Mouse (Mus musculus) stomach, postnatal 0 days (tissue): Measurements from ENCODE around the gene Trpv2.

Experiments
- CTCF ChIP-seq: IDR thresholded peaks from 2 replicates; pipeline ENCODE4 v1.5.1; 2016; ENCODE audit warnings: antibody characterized with exemption, low read depth, mild to moderate bottlenecking, moderate library complexity
- EP300 ChIP-seq: optimal IDR thresholded peaks from 2 replicates; pipeline ENCODE3; 2016; ENCODE audit warnings: antibody characterized with exemption

DNA sequence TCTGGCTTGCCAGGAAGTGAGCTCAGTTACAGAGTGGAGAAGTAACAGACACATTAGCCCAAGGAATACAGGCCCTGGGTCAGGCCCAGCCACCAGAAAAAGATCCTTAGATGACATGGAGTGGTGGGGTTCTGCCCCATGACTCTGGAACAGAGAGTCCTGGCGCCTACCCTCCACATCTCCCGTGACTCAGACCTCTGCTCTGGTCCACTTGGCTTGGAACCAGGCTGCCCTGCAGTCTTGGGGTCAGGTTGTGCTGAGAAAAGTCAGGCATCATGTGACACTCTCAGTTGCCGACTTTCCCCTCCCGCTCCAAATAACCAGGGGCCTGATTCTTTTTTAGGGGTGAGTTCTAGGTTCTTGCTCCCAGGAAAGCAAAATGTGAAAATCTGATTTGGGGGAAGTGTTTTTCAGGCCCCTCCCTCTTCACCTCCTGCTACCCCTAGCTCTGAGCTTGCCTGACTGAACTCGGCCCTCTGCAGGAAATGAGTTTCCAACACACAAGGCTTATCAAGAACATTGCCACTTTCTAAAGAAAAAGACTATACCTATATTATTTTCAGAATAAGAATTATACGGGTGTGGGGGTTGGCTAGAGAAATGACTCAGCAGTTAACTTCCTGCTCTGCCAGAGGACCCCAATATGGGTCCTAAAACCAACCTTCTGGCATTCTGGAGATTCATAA lies 15.2 kb upstream of the Trpv2 start:
- TF ChIP-seq CTCF (no peak), EP300 (no peak)
